Mouse (Mus musculus): ENCODE data around the gene Pla2g7.
"Not testable (repeated sequence)": the region's sequence is repeated elsewhere in the genome, so short reads cannot be mapped to it uniquely, and the experiment has no call there.

The Pla2g7 gene

GRCm38 (mm10) chr17:43567992-43568888 is at the start of gene Pla2g7:
Gene Pla2g7, plus strand, starts transcription at chr17:43568098.
- in situ Hi-C loops (cut with MboI, MseI), result no loop called here

- in situ Hi-C loops (cut with MboI, MseI), result no loop called here
These were observed 49.1 kb upstream of the Pla2g7 start for GRCm38 (mm10) chr17:43518644-43519409.

GRCm38 (mm10) chr17:43520166-43520565 is 47.7 kb upstream of the Pla2g7 start:
- in situ Hi-C loops (cut with MboI, MseI), result loop anchor here (5.0 kb wide), 1 partner anchor 72 kb away; no protein-coding TSS in a partner anchor

GRCm38 (mm10) chr17:43530507-43530906 is 37.4 kb upstream of the Pla2g7 start:
- in situ Hi-C loops (cut with MboI, MseI), result no loop called here

GRCm38 (mm10) chr17:43531192-43531591 is 36.7 kb upstream of the Pla2g7 start:
- in situ Hi-C loops (cut with MboI, MseI), result no loop called here

GRCm38 (mm10) chr17:43534362-43535222 is 33.3 kb upstream of the Pla2g7 start:
- in situ Hi-C loops (cut with MboI, MseI), result no loop called here

- in situ Hi-C loops (cut with MboI, MseI), result not testable (repeated sequence)
These were observed 31.1 kb upstream of the Pla2g7 start for GRCm38 (mm10) chr17:43536841-43537240.

GRCm38 (mm10) chr17:43538767-43539166 is 29.1 kb upstream of the Pla2g7 start:
- in situ Hi-C loops (cut with MboI, MseI), result no loop called here

GRCm38 (mm10) chr17:43543539-43543938 is 24.4 kb upstream of the Pla2g7 start, which contains the start of gene Ankrd66:
Gene Ankrd66, minus strand, starts transcription at chr17:43543639.
- in situ Hi-C loops (cut with MboI, MseI), result no loop called here

GRCm38 (mm10) chr17:43544040-43544439 is 23.9 kb upstream of the Pla2g7 start:
- in situ Hi-C loops (cut with MboI, MseI), result no loop called here

GRCm38 (mm10) chr17:43551122-43551630 is 16.7 kb upstream of the Pla2g7 start:
- in situ Hi-C loops (cut with MboI, MseI), result no loop called here

GRCm38 (mm10) chr17:43554516-43555403 is 13.1 kb upstream of the Pla2g7 start:
- in situ Hi-C loops (cut with MboI, MseI), result no loop called here

GRCm38 (mm10) chr17:43557104-43557503 is 10.8 kb upstream of the Pla2g7 start:
- in situ Hi-C loops (cut with MboI, MseI), result no loop called here

GRCm38 (mm10) chr17:43557541-43558090 is 10.3 kb upstream of the Pla2g7 start:
- in situ Hi-C loops (cut with MboI, MseI), result no loop called here

GRCm38 (mm10) chr17:43558678-43559077 is 9.2 kb upstream of the Pla2g7 start:
- in situ Hi-C loops (cut with MboI, MseI), result no loop called here

- in situ Hi-C loops (cut with MboI, MseI), result no loop called here
These were observed 4.5 kb upstream of the Pla2g7 start for GRCm38 (mm10) chr17:43563192-43563987.

- in situ Hi-C loops (cut with MboI, MseI), result no loop called here
These were observed 306 bp upstream of the Pla2g7 start for GRCm38 (mm10) chr17:43567593-43567991.

GRCm38 (mm10) chr17:43569287-43569686 is 1.4 kb downstream of the Pla2g7 start:
- in situ Hi-C loops (cut with MboI, MseI), result no loop called here

GRCm38 (mm10) chr17:43573624-43574073 is 5.8 kb downstream of the Pla2g7 start:
- in situ Hi-C loops (cut with MboI, MseI), result no loop called here

Data from T-helper 1 cell (primary cell).